Mouse (Mus musculus) embryonic facial prominence, embryonic 11.5 days (tissue): Measurements from ENCODE around the gene Rala. TPM values are rescaled to one million over a fixed set of nuclear protein-coding genes. Genes with fewer than 3 reads are reported as not detected.

Experiments
- ATAC-seq: fragments of 200-750 bp; cut with Nextera tagmentation; replicated peaks from 2 replicates; pipeline ENCODE4 v1.8.0; 2017; ENCODE audit warnings: low read depth; ENCODE audit not compliant: insufficient number of reproducible peaks, low FRiP score, low TSS enrichment
- DNase-seq: peaks from one replicate; pipeline ENCODE4 v3.0.0-alpha.2; 2015; ENCODE audit warnings: low spot score
- H3K27ac ChIP-seq: fragments of 300-500 bp; sonication (generic); replicated peaks from 2 replicates; pipeline ENCODE4 v1.5.1; 2014; ENCODE audit warnings: mild to moderate bottlenecking, low read depth, low read length, control low read depth
- H3K27me3 ChIP-seq: fragments of 300-500 bp; sonication (generic); 2 replicates; pipeline ENCODE4 v1.6.1; 2014; ENCODE audit warnings: mild to moderate bottlenecking, low read length, moderate library complexity, mixed read lengths; ENCODE audit not compliant: control insufficient read depth, insufficient read depth
- H3K36me3 ChIP-seq: fragments of 300-500 bp; sonication (generic); replicated peaks from 2 replicates; pipeline ENCODE4 v1.6.1; 2014; ENCODE audit warnings: low read depth, mild to moderate bottlenecking, low read length, moderate library complexity, mixed read lengths; ENCODE audit not compliant: control insufficient read depth, insufficient read depth
- H3K4me1 ChIP-seq: fragments of 300-500 bp; sonication (generic); 2 replicates; pipeline ENCODE4 v1.6.1; 2014; ENCODE audit warnings: low read length, mixed read lengths; ENCODE audit not compliant: control insufficient read depth, insufficient read depth
- H3K4me2 ChIP-seq: fragments of 300-500 bp; sonication (generic); 2 replicates; pipeline ENCODE4 v1.6.1; 2014; ENCODE audit warnings: low read depth, mild to moderate bottlenecking, control low read depth, low read length, moderate library complexity
- H3K4me3 ChIP-seq: fragments of 300-500 bp; sonication (generic); 2 replicates; pipeline ENCODE4 v1.5.1; 2014; ENCODE audit warnings: low read depth, low read length, control low read depth
- H3K9ac ChIP-seq: fragments of 300-500 bp; sonication (generic); replicated peaks from 2 replicates; pipeline ENCODE4 v1.6.1; 2014; ENCODE audit warnings: mild to moderate bottlenecking, control low read depth, low read length
- H3K9me3 ChIP-seq: fragments of 300-500 bp; sonication (generic); replicated peaks from 2 replicates; pipeline ENCODE4 v1.6.1; 2016; ENCODE audit warnings: mild to moderate bottlenecking, low read length, inconsistent platforms, mixed read lengths; ENCODE audit not compliant: control insufficient read depth
- WGBS: fragments of 180-500 bp; shearing (Covaris S2); extraction: QIAGEN DNeasy Blood & Tissue Kit; methylation state at CpG from one replicate; pipeline ENCODE4 v1.1.7; 2014; 5-methylcytosine and 5-hydroxymethylcytosine counted together
- polyA plus RNA-seq: library from polyadenylated mRNA; unstranded; fragments of >200 nt; fragmentation: Nextera tagmentation; extraction: Ambion mirVana; gene quantifications from 2 replicates; pipeline ENCODE4 v1.2.1, GENCODE M21; 2014

Rala gene
- polyA plus RNA-seq, 1 experiment from 2014 or later, result 114 TPM

DNA sequence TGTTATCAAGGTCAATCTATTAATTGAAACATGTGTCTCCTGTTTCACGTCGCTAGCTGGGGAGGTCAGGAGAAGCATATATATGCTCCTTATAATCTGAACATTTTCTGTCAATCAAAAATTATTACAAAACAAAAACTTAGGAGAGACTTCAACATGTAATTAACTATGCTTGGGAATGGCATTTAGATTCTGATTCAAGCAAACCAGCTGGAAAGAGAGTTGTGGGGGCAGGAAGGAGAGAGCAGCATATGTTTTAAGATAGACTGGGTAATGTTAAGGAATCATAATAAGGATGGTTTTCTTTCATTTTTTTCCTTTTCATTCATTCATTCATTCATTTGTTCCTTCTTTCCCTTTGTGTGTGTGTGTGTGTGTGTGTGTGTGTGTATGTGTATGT lies 77.3 kb downstream of the Rala start:
- Histone ChIP-seq H3K4me1 (no peaks in the 10 kb centered on the region), H3K4me2 (no peak overlapping the region), H3K9me3 (no peaks in the 10 kb centered on the region), H3K27ac (no peak overlapping the region), H3K27me3 (no peaks in the 10 kb centered on the region), H3K4me3 (no peak overlapping the region), H3K36me3 (no peaks in the 10 kb centered on the region), H3K9ac (no peak overlapping the region)
- ATAC-seq, result no peak
- whole genome bisulfite sequencing, result 78% methylated on average over 2 of the region's 2 CpGs
- no peak for DNase-seq

DNA sequence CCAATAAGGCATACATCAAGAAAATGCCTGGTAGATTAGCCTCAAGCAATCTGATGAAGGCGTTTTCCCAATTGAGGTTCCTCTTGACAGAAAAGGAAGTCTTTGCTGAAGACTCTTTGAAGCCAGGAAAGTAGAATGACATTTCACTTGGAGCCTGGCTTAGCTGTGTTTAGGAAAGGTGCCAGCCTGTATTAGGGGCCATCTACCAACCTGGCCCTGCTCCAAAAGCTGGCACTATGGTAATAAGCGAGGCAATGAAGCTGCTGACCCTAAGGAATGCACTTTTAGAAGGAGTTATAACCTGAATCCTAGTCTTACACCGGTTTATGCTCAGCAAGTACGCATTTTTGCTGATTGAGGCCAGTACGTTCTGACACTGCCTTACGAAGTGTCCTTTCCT lies 83.5 kb downstream of the Rala start:
- Histone ChIP-seq H3K36me3 (no peaks in the 10 kb centered on the region), H3K9me3 (no peaks in the 10 kb centered on the region), H3K4me3 (no peak overlapping the region), H3K4me1 (no peaks in the 10 kb centered on the region), H3K4me2 (no peak overlapping the region), H3K9ac (no peak overlapping the region), H3K27ac (no peak overlapping the region), H3K27me3 (no peaks in the 10 kb centered on the region)
- 88% methylated on average over 6 of the region's 6 CpGs for WGBS
- ATAC-seq (no peak), DNase-seq (no peak)

DNA sequence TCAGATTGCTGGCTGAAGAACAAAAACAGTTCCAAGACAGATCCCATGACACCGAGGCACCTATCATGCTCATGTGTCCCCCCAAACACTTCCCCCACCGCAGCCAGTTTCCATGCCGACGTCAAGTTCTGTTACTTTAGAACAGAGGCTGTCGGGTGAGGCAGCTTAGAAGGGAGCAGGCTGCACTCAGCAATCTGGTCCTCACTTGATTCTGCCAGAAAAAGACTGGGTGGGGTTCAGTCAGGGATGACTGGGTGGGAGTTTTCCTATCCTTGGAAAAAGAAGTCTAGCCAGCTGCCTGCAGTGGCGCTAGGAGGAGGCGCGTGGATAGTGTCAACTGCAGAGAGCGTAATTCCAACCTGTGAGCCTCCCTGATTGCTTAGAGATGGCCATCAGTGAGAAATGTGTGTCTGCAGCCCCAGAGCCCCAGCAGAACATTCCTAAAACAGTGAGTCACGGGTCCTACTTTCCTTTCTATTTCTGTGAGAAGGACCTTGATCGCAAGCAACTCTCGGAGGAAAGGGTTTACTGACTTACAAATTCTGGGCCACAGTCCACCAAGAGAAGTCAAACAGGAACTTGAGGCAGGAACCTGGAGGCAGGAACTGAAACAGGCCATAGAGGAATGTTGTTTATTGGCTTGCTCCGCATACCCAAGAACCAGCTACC lies 84.5 kb downstream of the Rala start:
- Histone ChIP-seq H3K4me3 (no peak overlapping the region), H3K27me3 (no peaks in the 10 kb centered on the region), H3K4me1 (no peaks in the 10 kb centered on the region), H3K27ac (no peak overlapping the region), H3K9me3 (no peaks in the 10 kb centered on the region), H3K9ac (no peak overlapping the region), H3K36me3 (no peaks in the 10 kb centered on the region), H3K4me2 (no peak overlapping the region)
- DNase-seq (no peak), ATAC-seq (no peak)
- WGBS, result 82% methylated on average over 13 of the region's 13 CpGs

DNA sequence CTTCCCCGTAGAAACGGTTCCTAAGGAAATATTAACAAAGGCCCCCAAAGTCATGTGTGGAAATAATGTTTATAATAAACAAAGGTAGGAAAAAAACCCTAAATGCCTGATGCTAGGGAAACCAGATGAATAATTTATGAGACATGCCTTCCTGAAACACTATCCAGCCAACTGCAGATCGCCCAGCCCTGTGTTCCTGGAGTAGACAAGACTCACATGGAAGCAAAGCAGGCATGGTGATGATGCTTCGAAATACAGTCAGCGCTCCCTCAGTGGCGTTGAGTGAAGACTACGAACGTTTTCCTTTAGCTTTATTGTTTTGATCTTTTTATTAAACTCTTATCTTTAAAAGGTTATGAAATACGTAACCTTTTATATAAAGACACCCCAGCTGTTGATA lies 87.0 kb downstream of the Rala start:
- peak; percentile 2 for DNase-seq

DNA sequence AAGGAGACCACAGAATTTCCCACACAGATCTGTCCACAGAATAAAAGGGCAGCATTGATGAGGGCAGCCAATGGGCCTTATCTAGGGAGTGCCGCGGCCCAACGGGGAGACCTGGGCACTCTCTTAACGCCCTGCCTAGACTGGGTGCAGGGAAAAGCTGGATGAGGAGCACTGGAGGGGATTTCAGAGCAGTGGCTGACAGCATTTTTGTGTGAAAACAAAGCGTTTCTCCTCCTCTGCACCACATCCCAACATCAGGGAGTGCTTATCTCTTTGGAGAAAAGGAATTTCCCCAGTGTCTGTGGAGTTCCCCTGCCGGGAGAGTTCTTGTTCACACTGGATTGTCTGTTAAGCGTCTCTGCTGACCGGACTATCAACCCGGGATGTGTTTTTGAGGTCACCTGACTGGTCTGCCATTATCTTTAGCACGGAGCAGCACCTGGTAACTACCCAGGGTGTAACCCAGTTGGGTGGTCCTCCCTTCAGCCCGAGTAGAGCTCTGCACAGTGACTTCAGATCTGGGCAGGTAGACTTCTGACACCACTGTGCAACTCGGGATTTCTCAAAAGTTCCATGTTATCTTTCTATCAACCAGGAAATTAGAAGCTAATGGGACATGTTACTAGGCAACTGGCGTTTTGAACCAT lies 88.4 kb downstream of the Rala start:
- H3K4me3 ChIP-seq, result no peak overlapping the region

More for the DNA sequence above, 87.0 kb downstream of the Rala start:
- 77% methylated on average over 9 of the region's 9 CpGs for WGBS
- H3K27ac ChIP-seq, result no peak overlapping the region
- H3K9me3 ChIP-seq, result no peaks in the 10 kb centered on the region
- no peaks in the 10 kb centered on the region for H3K27me3 ChIP-seq
- ATAC-seq, result no peak
- no peak overlapping the region for H3K9ac ChIP-seq
- H3K4me3 ChIP-seq, result no peak overlapping the region
- no peaks in the 10 kb centered on the region for H3K36me3 ChIP-seq
- H3K4me1 ChIP-seq, result no peaks in the 10 kb centered on the region
- H3K4me2 ChIP-seq, result no peak overlapping the region

DNA sequence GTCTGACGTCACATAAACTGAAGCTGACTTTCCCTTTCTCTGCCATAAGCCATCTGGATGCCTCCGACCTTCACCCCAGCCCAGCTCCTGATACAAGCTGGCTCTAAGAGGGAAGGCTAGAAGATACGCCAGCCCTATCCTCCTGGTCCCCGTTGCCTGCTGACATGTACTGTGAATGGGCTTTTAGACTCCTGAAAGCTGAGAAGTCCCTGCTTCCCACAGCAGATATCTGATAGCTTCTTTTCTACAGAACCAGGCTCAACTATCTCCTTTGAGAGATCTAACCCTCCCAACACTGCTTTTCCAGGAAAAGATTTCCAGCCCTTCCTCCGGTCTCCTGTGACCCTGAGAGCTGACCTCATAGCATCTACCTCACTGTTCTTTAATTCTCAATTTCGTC lies 89.3 kb downstream of the Rala start:
- H3K9me3 ChIP-seq, result no peaks in the 10 kb centered on the region
- no peak overlapping the region for H3K27ac ChIP-seq
- H3K36me3 ChIP-seq, result no peaks in the 10 kb centered on the region
- no peak overlapping the region for H3K9ac ChIP-seq
- H3K4me2 ChIP-seq, result no peak overlapping the region
- H3K4me1 ChIP-seq, result no peaks in the 10 kb centered on the region
- no peak overlapping the region for H3K4me3 ChIP-seq
- no peak; the same call in 1 of the 2 replicates for ATAC-seq
- no peaks in the 10 kb centered on the region for H3K27me3 ChIP-seq
- peak; percentile 8 for DNase-seq
- WGBS, result 34% methylated on average over 6 of the region's 6 CpGs

More for the DNA sequence above, 88.4 kb downstream of the Rala start:
- no peak overlapping the region for H3K27ac ChIP-seq
- H3K9me3 ChIP-seq, result no peaks in the 10 kb centered on the region
- whole genome bisulfite sequencing, result 8% methylated on average over 13 of the region's 13 CpGs
- H3K4me1 ChIP-seq, result no peaks in the 10 kb centered on the region
- H3K27me3 ChIP-seq, result no peaks in the 10 kb centered on the region
- DNase-seq (peak; percentile 28), ATAC-seq (peak; percentile 44; the same call in 1 of the 2 replicates)
- H3K4me2 ChIP-seq, result peak overlapping the region; percentile 2; the same call in 1 of the 2 replicates
- H3K9ac ChIP-seq, result no peak overlapping the region
- no peaks in the 10 kb centered on the region for H3K36me3 ChIP-seq

DNA sequence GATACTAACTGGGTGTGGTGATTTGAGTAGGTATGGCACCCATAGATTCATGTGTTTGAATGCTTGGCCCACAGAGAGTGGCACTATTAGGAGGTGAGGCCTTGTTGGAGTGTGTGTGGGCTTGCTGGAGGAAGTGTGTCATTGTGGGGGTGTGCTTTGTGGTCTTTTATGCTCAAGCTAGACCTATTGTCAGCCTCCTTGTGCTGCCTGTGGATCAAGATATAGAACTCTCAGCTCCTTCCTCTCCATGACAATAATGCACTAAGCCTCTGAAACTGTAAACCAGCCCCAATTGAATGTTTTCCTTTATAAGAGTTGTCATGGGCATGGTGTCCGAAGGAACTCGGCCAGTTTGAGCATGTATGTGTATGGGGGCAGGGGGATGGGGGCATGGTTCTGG lies 100.7 kb downstream of the Rala start:
- 95% methylated on average over 2 of the region's 2 CpGs for WGBS
- DNase-seq, result no peak
- ATAC-seq, result no peak

DNA sequence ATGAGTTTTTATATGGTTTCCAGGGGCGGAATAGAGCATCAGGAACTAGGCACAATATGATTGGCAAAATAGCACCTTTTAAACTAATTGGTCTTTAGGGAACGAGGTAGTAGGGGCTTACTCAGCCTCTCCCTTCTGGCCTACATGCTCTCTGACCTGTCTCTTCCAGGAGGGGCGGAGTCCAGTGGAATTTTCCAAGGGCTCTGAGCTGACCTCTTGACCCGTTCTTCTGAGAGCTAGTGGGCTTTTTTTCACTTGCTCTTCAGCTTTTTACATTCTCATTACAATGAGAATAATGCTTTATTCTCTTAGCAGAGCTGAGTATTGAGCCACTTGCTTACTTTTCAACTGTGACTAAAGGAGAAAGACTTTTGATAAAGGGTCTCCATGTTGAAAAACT lies 101.3 kb downstream of the Rala start:
- H3K4me1 ChIP-seq, result no peaks in the 10 kb centered on the region
- no peak overlapping the region for H3K9ac ChIP-seq
- H3K36me3 ChIP-seq, result no peaks in the 10 kb centered on the region
- DNase-seq, result no peak
- H3K4me2 ChIP-seq, result no peak overlapping the region
- no peaks in the 10 kb centered on the region for H3K9me3 ChIP-seq
- WGBS, result 36% methylated on average over 4 of the region's 4 CpGs
- no peak overlapping the region for H3K27ac ChIP-seq
- ATAC-seq, result no peak
- H3K4me3 ChIP-seq, result no peak overlapping the region
- H3K27me3 ChIP-seq, result no peaks in the 10 kb centered on the region

More for the DNA sequence above, 100.7 kb downstream of the Rala start:
- Histone ChIP-seq H3K4me1 (no peaks in the 10 kb centered on the region), H3K27ac (no peak overlapping the region), H3K9me3 (no peaks in the 10 kb centered on the region), H3K9ac (no peak overlapping the region), H3K4me2 (no peak overlapping the region), H3K4me3 (no peak overlapping the region), H3K36me3 (no peaks in the 10 kb centered on the region), H3K27me3 (no peaks in the 10 kb centered on the region)
